Mouse (Mus musculus): ENCODE data around the gene Zfp612. TPM values are rescaled to one million over a fixed set of nuclear protein-coding genes. Genes with fewer than 3 reads are reported as not detected.
"Not testable (repeated sequence)": the region's sequence is repeated elsewhere in the genome, so short reads cannot be mapped to it uniquely, and the experiment has no call there.

The Zfp612 gene
- 10 to 100 TPM; 39.0 to 39.4 TPM for total RNA-seq (2021)
- long read RNA-seq, experiment 1, full-length matches to known transcripts: 32 of 49 reads
- long read RNA-seq, experiment 1, partial matches to known transcripts: 3 of 49 reads
- long read RNA-seq, experiment 1, other reads (novel, unspliced or antisense): 14 of 49 reads
- long read RNA-seq, experiment 2, full-length matches to known transcripts: 27 of 47 reads
- long read RNA-seq, experiment 2, partial matches to known transcripts: 6 of 47 reads
- long read RNA-seq, experiment 2, other reads (novel, unspliced or antisense): 14 of 47 reads

DNA sequence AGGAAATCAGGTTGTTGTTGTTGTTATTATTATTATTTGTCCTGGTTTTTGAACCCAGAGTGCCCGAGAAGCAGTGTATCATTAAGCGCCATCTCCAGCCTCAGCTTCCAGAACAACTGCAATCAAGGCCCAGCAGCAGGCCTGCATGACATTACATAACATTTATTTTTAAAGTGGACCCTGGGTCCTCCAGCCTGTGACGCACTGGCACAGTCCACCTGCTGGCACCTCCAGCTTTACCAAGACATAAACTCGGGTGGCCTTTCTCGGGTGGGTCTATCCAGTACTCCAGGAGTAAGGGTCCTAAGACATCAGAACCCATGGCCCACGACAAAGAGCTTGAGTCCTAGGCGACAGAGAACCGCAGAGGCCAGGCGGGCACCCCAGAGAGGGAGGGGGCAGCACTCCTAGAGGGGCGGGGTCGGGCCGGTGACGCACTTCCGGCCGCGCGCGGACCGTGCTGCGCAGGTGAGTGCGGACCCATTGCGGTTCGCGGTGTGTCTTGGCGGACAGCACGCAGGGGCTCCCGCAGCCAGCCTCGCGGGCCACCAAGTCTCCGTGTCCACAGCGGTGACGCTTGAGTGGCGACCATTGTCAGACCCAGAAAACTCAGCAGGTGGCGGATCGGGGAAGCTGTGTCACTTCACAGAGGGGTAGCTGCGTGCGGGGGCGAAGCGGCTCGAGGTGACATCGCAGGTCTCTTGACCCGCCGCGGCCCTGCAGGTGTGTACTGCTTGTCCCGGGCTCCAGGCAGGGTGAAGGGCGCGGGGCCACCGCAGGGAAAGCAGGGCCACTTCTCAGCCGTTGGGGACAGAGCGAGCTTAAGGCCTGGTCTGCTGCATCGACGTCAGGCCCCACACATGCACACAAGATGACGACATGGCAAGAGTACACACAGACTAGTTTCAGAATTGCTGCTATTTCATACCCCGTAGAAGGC lies at the start of gene Zfp612:
TSS of gene Zfp612 (plus strand) at position 465 of the 940 bp plus-strand sequence.
- Histone ChIP-seq H3K27ac (peak within 1 kb of the TSS; percentile 83), H3K4me3 (peak within 1 kb of the TSS; percentile 61)
- no peak for TF ChIP-seq CTCF (IDR thresholded peaks at IDR 0.05)
- peak; percentile 78 to 81 for DNase-seq (ENCODE audit: extremely low spot score in 1 of 2, low spot score in 2 of 2)
- intact Hi-C loops (cut with DNase I): loop anchor here (5.0 kb wide), 1 partner anchor 138 kb away; the partner anchor contains the start of gene Cmtr2

DNA sequence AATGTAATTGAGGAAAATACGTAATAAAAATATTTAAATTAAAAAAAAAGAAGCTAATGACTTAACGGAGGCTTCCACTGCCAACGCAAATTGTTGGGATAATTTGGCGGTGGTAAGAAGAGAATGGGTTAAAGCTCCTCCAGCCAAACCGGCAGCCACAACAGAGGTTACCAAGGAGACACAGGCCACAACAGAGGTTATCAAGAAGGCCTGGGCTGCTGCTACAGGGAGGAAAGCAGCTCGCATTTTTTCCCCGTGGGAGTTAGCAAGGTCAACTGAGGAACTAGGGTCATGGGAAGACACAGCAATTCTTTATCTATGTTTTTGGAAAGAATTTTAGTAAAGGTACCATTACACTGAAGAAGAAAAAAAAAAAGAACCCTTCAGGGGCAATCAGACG lies 45.8 kb upstream of the Zfp612 start:
- H3K27ac ChIP-seq; H3K4me3 ChIP-seq; DNase-seq (ENCODE audit: extremely low spot score in 1 of 2, low spot score in 2 of 2); intact Hi-C loops (cut with DNase I): not testable (repeated sequence)

DNA sequence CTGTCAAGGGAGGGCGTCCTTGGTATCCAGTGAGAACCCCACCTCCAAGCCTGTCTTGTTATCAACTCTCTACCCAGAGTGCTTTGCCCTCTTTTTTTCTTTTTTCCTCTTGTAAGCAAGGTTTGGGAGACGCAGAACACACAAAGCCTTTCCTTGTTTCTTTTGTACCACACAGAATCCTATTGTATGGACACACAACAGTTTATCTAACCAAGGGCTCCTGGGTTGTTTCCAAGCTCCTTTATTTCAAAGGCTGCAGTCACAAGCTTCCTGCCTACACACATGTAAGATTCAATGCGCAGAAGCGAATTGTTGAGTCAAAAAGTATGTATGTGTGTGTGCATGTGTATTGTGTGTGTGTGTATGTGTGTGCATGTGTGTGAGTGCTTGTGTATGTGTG lies 45.2 kb upstream of the Zfp612 start:
- no peak for TF ChIP-seq CTCF (IDR thresholded peaks at IDR 0.05)
- no peak overlapping the region for H3K4me3 ChIP-seq
- intact Hi-C loops (cut with DNase I): no loop called here
- H3K27ac ChIP-seq: no peak overlapping the region
- DNase-seq (ENCODE audit: extremely low spot score in 1 of 2, low spot score in 2 of 2): no peak

DNA sequence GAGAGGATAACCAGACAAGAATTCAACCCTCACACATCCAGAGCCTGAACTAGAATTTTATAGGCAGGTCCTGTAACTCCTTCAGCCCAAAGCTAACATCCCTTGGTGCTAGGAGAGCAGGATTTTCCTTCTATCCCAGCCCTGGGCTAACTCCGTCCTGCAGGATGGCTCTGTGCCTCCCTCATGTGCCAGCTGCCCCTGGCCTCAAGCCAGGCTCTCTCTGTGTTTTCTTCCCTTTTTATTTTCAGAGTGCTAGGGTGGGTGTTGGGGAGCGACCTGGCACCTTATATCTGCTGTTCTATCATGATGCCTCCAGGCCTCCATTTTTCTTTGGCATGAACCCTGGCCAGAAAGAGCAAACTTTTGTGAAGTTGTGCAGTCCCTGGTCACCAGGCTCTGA lies 43.4 kb upstream of the Zfp612 start:
- no peak overlapping the region for H3K4me3 ChIP-seq
- no peak for TF ChIP-seq CTCF (IDR thresholded peaks at IDR 0.05)
- intact Hi-C loops (cut with DNase I): no loop called here
- no peak for DNase-seq (ENCODE audit: extremely low spot score in 1 of 2, low spot score in 2 of 2)
- H3K27ac ChIP-seq: no peak overlapping the region

DNA sequence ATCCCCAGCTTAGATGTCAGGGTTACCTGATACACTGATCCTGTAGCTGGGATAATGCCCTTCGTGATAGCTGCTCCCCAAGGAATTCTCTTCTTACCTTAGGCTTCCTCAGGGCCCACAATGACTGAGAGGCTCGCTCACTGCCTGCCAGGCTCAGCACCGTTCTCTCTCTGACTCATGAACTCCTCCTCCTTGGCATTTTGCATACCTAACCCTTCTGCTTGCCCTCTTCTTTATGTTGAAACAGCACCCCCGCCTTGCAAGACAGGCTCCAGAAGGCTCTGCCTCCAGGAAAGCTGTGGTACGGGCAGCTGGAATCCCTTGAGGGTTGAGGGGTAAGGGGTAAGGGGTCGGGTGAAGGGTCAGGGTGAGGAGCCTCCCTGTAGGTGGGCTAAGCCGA lies 40.3 kb upstream of the Zfp612 start:
- intact Hi-C loops (cut with DNase I): no loop called here
- no peak overlapping the region for H3K27ac ChIP-seq

DNA sequence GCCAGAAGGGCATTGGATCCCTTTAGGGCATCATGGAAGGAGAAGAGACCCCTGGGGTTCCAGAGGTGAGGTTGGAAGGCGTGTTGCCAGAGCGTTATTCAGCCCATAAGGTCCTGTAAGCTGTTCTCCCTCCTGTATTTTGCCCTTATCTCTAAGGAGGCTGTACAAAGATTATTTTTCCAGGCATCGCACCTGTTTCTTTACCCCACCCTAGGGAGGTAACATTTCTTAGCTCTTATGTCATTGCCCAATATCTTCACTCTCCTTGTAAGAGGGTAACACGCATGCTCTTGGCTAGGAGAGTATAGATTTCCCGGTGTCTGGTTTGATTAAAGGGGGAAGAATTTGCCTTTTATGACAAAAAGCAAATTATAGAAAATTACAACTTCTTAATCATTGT lies 39.9 kb upstream of the Zfp612 start, which contains the start of gene Chst4:
TSS of gene Chst4 (minus strand) at position 82 of the 400 bp plus-strand sequence.
- no peak for DNase-seq (ENCODE audit: extremely low spot score in 1 of 2, low spot score in 2 of 2)
- no peak within 1 kb of the TSS for H3K27ac ChIP-seq
- H3K4me3 ChIP-seq: no peak within 1 kb of the TSS
- intact Hi-C loops (cut with DNase I): no loop called here
- no peak for TF ChIP-seq CTCF (IDR thresholded peaks at IDR 0.05)

More for the DNA sequence above, 40.3 kb upstream of the Zfp612 start:
- no peak for DNase-seq (ENCODE audit: extremely low spot score in 1 of 2, low spot score in 2 of 2)
- H3K4me3 ChIP-seq: no peak overlapping the region
- no peak for TF ChIP-seq CTCF (IDR thresholded peaks at IDR 0.05)

DNA sequence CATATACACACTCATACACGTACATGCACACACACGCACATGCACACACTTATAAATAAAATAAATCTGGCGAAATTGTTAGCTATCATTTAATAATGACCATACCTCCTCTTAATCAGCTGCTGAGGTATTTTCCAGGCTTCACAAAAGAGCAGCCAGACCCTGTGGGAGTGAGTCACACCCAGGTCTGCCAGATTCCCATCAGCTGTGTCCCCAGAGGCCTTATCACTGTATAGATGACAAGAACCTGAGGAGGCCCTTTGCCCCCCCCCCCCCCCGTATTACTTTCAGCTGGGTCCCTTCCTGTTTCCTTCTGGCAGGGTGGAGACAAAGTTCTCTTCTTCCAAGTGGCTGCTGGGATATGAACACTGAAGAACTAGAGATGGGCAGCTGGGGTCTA lies 39.0 kb upstream of the Zfp612 start:
- intact Hi-C loops (cut with DNase I): no loop called here
- DNase-seq (ENCODE audit: extremely low spot score in 1 of 2, low spot score in 2 of 2): no peak
- no peak for TF ChIP-seq CTCF (IDR thresholded peaks at IDR 0.05)

DNA sequence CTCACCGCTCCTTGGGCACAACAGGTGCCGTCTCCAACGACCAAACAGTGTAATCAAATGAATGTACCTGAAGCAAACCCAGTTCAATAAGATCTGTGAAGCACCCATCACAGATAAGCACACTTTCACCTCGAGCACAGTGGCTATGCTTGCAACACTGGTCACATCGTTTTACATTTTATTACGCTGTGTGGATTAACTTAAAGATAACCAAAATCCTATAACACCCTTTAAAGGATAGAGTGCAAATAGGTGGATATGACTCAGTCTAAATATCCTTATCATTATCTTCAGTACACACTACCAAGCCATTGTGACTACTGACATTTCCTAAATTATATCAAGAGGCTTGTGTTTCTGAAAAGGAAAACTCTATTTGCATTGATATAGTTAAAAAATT lies 28.3 kb upstream of the Zfp612 start:
- H3K27ac ChIP-seq: no peak overlapping the region
- intact Hi-C loops (cut with DNase I): no loop called here
- no peak overlapping the region for H3K4me3 ChIP-seq
- DNase-seq (ENCODE audit: extremely low spot score in 1 of 2, low spot score in 2 of 2): no peak
- TF ChIP-seq CTCF (IDR thresholded peaks at IDR 0.05): no peak

More for the DNA sequence above, 39.0 kb upstream of the Zfp612 start:
- Histone ChIP-seq H3K4me3 (no peak overlapping the region), H3K27ac (no peak overlapping the region)

DNA sequence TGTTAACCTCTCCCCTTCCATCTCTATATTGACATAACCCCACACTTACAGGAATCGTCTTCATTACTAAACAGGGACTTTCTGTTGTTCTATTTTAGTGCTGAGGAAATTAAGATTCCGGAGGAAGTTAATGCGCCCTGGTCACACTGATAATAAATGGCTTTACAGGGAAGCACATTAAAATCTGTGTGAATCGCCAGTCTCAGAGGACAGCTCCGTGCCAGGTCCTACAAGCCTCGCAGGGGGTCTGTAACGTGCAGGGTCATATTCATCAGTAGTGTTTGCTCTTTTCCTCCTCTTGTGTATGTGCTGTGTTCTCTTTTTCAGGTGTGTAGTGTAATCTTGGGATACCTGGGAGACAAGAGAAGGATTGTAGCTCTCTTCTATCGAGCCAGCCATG lies 21.3 kb upstream of the Zfp612 start:
- H3K4me3 ChIP-seq: no peak overlapping the region
- H3K27ac ChIP-seq: no peak overlapping the region
- no peak for TF ChIP-seq CTCF (IDR thresholded peaks at IDR 0.05)
- intact Hi-C loops (cut with DNase I): loop anchor here (5.0 kb wide), 1 partner anchor 66 kb away; the partner anchor contains the start of gene Tat
- no peak for DNase-seq (ENCODE audit: extremely low spot score in 1 of 2, low spot score in 2 of 2)

DNA sequence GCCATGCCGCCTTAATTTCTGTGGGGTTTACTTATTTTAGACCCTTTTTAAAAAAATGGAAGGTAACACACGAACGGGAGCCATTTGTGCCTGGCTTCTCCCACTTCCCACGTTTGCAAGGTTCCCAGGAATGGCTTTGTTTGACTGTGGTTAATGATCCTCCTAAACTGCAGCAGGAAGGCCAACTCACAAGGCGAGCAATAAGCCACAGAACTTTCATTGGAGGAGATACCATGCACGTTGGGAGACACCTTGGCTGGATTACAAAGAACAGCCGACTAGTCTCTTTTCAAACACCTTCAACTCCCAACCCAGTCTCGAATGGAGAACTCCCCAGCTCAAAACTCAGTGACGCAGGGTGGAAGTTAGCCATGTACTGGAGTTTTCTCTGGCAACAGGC lies 15.4 kb upstream of the Zfp612 start:
- DNase-seq (ENCODE audit: extremely low spot score in 1 of 2, low spot score in 2 of 2): no peak
- intact Hi-C loops (cut with DNase I): no loop called here
- Histone ChIP-seq H3K27ac (no peak overlapping the region), H3K4me3 (no peak overlapping the region)
- no peak for TF ChIP-seq CTCF (IDR thresholded peaks at IDR 0.05)

DNA sequence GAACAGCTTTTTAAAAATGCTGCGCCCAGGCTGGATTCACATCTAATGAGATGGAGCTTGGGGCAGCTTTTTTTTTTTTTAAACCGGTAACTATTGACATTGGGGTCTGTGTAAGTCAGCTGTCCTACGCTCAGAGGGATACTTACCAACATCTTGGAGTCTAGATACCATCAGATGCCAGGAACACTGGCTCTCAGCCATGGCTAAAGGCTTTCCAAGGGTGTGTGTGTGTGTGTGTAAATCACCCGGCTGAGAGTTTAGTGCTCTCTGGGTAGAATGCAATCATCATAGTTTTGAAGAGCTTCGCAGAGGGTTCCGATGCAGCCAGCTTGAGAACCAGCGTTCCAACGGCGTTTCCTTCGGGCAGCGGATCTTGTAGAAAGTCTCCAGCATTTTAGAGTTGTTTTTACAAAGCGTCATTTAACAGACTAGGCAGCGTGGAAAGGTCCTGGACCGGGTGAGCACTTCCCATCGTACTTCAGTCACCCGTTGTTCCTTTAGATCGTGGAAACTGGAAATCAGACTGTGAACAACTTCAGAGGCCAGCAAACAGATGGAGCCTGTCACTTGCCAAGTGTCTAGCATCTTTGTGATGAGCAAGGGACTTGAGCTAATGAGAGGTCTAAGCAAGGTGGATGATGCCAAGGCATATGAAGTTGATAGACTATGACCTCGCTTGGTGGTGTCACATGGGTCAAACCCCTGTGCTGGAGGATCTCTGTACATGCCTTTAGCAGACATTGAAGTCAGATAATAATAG lies 14.8 kb upstream of the Zfp612 start:
- intact Hi-C loops (cut with DNase I): no loop called here
- TF ChIP-seq CTCF (IDR thresholded peaks at IDR 0.05): no peak
- Histone ChIP-seq H3K4me3 (no peak overlapping the region), H3K27ac (no peak overlapping the region)
- DNase-seq (ENCODE audit: extremely low spot score in 1 of 2, low spot score in 2 of 2): no peak
